Mouse (Mus musculus): ENCODE data around the gene Kat8. TPM values are rescaled to one million over a fixed set of nuclear protein-coding genes. Genes with fewer than 3 reads are reported as not detected.

The Kat8 gene
- total and polyA plus RNA-seq, 2 experiments from 2014 or later: 17.0 to 22.6 TPM

DNA sequence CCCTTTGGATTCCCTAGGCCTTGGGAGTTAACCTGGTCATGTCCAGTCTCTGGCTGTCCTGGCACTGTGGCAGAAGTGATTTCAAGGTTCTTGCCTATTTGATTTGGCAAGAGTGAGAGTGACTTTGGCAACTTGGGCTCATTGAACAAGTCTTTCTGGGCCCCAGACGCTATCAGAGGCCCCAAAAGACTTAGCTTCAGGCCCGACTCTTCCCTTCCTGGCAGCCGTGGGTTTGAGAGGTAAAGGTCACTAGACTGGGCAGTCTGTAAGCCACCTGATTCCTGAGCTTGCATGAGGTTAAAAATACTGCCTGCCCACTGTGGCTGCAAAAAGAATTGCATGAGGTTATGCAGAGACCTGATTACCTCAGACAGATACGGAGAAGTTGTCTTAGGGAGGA lies 3.7 kb upstream of the Kat8 start:
- DNase-seq (ENCODE audit: low spot score) (no peak), ATAC-seq (ENCODE audit: insufficient read depth, low read depth) (no peak)
- WGBS: 88% methylated on average over 4 of the region's 4 CpGs
- TF ChIP-seq EP300 (IDR thresholded peaks at IDR 0.05; ENCODE audit: low read depth): no peak
- no peak for TF ChIP-seq CTCF (IDR thresholded peaks at IDR 0.05; ENCODE audit: low read depth)
- Histone ChIP-seq H3K4me3 (ENCODE audit: low read depth, low read length) (no peak overlapping the region), H3K4me1 (ENCODE audit: control insufficient read depth, insufficient read depth) (peaks cover 18% of the 10 kb centered on the region; the same call in 1 of the 2 replicates), H3K4me2 (ENCODE audit: low read depth, low read length) (no peak overlapping the region), H3K27ac (ENCODE audit: low read depth) (no peak overlapping the region), H3K36me3 (replicated peaks; ENCODE audit: control insufficient read depth, insufficient read depth, low read length) (peaks cover 44% of the 10 kb centered on the region), H3K9me3 (replicated peaks; ENCODE audit: control insufficient read depth, low read length) (no peaks in the 10 kb centered on the region), H3K27me3 (ENCODE audit: control insufficient read depth, insufficient read depth, low read length) (no peaks in the 10 kb centered on the region), H3K9ac (replicated peaks; ENCODE audit: low read depth, low read length) (no peak overlapping the region)

DNA sequence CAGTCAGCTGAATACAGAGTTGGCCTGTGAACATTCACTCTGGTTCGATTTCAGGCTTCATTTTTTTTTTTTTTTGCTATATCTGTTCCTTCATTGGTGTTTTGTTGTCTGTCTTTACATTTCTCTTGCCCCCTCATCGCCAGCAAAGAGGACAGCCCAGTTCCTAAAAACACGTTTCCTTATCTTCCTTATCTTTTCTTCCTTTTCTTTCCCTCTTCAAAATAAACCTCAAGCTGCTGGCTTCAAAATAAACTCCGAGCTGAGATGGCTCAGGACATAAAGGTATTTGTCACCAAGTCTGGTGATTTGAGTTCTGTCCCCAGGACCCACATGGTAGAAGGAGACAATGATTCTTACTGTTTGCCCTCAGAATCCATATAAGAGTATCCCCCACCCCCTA lies 622 bp downstream of the Kat8 start:
- H3K4me3 ChIP-seq (ENCODE audit: low read depth, low read length): peak overlapping the region; percentile 96
- 0 out of 2 replicates have a peak, but pooled peaks cover 11% of the 10 kb centered on the region for H3K4me1 ChIP-seq (ENCODE audit: control insufficient read depth, insufficient read depth)
- no peaks in the 10 kb centered on the region for H3K9me3 ChIP-seq (replicated peaks; ENCODE audit: control insufficient read depth, low read length)
- H3K36me3 ChIP-seq (replicated peaks; ENCODE audit: control insufficient read depth, insufficient read depth, low read length): peaks cover 37% of the 10 kb centered on the region
- 8% methylated on average over 4 of the region's 4 CpGs for WGBS
- no peak overlapping the region for H3K27ac ChIP-seq (ENCODE audit: low read depth)
- DNase-seq (ENCODE audit: low spot score) (no peak), ATAC-seq (ENCODE audit: insufficient read depth, low read depth) (no peak)
- H3K9ac ChIP-seq (replicated peaks; ENCODE audit: low read depth, low read length): peak overlapping the region; percentile 86; the same call in 1 of the 2 replicates
- H3K27me3 ChIP-seq (ENCODE audit: control insufficient read depth, insufficient read depth, low read length): no peaks in the 10 kb centered on the region
- no peak for TF ChIP-seq EP300 (IDR thresholded peaks at IDR 0.05; ENCODE audit: low read depth)
- TF ChIP-seq CTCF (IDR thresholded peaks at IDR 0.05; ENCODE audit: low read depth): no peak
- H3K4me2 ChIP-seq (ENCODE audit: low read depth, low read length): peak overlapping the region; percentile 87

DNA sequence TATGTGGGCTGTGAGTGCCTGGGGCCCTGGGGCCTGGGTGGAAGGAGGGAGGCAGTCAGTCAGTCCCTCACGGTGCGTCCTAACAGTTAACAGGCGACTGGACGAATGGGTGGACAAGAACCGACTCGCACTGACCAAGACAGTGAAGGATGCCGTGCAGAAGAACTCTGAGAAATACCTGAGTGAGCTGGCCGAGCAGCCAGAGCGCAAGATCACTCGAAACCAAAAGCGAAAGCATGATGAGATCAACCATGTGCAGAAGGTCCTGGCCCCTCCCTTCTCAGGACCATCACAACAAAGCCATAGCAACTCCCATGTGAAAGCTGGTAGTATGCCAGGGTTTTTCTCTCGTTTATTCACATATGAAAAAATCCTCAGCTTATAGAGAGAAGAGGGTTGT lies 3.0 kb downstream of the Kat8 start:
- H3K9ac ChIP-seq (replicated peaks; ENCODE audit: low read depth, low read length): no peak overlapping the region
- no peak overlapping the region for H3K4me2 ChIP-seq (ENCODE audit: low read depth, low read length)
- DNase-seq (ENCODE audit: low spot score): no peak

DNA sequence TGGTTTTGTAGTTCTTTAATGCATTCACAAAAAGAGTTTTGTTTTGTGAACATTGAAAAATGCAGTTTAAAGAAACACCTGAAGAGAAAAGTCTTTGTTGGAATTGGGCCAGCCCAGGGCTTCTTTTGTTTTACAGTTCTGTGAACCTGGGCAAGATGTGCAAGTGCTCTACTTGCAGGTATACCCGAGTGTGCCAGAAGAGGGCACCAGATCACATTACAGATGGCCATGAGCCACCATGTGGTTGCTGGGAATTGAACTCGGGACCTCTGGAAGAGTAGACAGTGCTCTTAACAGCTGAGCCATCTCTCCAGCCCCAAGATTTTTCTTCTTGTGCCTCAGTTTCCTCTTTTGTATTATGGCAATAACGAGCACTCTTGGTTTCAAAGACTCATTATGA lies 5.9 kb downstream of the Kat8 start:
- no peak overlapping the region for H3K27ac ChIP-seq (ENCODE audit: low read depth)
- no peak for DNase-seq (ENCODE audit: low spot score)
- H3K27me3 ChIP-seq (ENCODE audit: control insufficient read depth, insufficient read depth, low read length): no peaks in the 10 kb centered on the region
- H3K4me1 ChIP-seq (ENCODE audit: control insufficient read depth, insufficient read depth): 0 out of 2 replicates have a peak, but pooled peaks cover 3% of the 10 kb centered on the region
- no peak overlapping the region for H3K4me3 ChIP-seq (ENCODE audit: low read depth, low read length)
- peaks cover 25% of the 10 kb centered on the region; the same call in 1 of the 2 replicates for H3K36me3 ChIP-seq (replicated peaks; ENCODE audit: control insufficient read depth, insufficient read depth, low read length)
- H3K4me2 ChIP-seq (ENCODE audit: low read depth, low read length): no peak overlapping the region
- no peak for ATAC-seq (ENCODE audit: insufficient read depth, low read depth)
- TF ChIP-seq EP300 (IDR thresholded peaks at IDR 0.05; ENCODE audit: low read depth) (no peak), CTCF (IDR thresholded peaks at IDR 0.05; ENCODE audit: low read depth) (peak; percentile 34)
- H3K9me3 ChIP-seq (replicated peaks; ENCODE audit: control insufficient read depth, low read length): no peaks in the 10 kb centered on the region
- H3K9ac ChIP-seq (replicated peaks; ENCODE audit: low read depth, low read length): no peak overlapping the region
- WGBS: 50% methylated on average over 3 of the region's 3 CpGs

More for the DNA sequence above, 3.0 kb downstream of the Kat8 start:
- Histone ChIP-seq H3K4me1 (ENCODE audit: control insufficient read depth, insufficient read depth) (0 out of 2 replicates have a peak, but pooled peaks cover 11% of the 10 kb centered on the region), H3K27ac (ENCODE audit: low read depth) (no peak overlapping the region), H3K36me3 (replicated peaks; ENCODE audit: control insufficient read depth, insufficient read depth, low read length) (peaks cover 21% of the 10 kb centered on the region; the same call in 1 of the 2 replicates), H3K9me3 (replicated peaks; ENCODE audit: control insufficient read depth, low read length) (no peaks in the 10 kb centered on the region), H3K27me3 (ENCODE audit: control insufficient read depth, insufficient read depth, low read length) (no peaks in the 10 kb centered on the region), H3K4me3 (ENCODE audit: low read depth, low read length) (no peak overlapping the region)
- no peak for ATAC-seq (ENCODE audit: insufficient read depth, low read depth)
- TF ChIP-seq CTCF (IDR thresholded peaks at IDR 0.05; ENCODE audit: low read depth) (no peak), EP300 (IDR thresholded peaks at IDR 0.05; ENCODE audit: low read depth) (no peak)
- WGBS: 89% methylated on average over 12 of the region's 12 CpGs

DNA sequence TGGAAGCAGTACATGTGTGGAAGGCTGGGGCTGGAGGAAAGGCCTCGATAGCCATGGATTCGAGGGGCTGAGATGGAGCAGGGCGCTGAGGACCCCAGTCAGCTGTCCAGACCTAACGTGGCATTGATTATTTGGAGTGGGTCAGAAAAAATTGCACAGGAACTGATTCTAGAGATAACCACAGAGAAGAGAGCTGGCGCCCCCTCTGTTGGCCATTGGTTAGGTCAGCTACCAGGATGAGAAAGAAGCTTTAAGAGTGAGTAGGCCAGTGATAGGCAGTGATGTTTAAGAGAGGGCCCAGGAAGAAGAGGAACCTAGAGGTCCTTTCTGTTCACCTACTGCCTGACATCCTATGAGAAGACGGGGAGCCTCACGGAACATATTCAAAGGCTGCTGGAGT lies 7.0 kb downstream of the Kat8 start:
- Histone ChIP-seq H3K36me3 (replicated peaks; ENCODE audit: control insufficient read depth, insufficient read depth, low read length) (peaks cover 27% of the 10 kb centered on the region; the same call in 1 of the 2 replicates), H3K4me3 (ENCODE audit: low read depth, low read length) (no peak overlapping the region), H3K4me1 (ENCODE audit: control insufficient read depth, insufficient read depth) (no peaks in the 10 kb centered on the region), H3K9me3 (replicated peaks; ENCODE audit: control insufficient read depth, low read length) (no peaks in the 10 kb centered on the region), H3K9ac (replicated peaks; ENCODE audit: low read depth, low read length) (no peak overlapping the region), H3K27me3 (ENCODE audit: control insufficient read depth, insufficient read depth, low read length) (no peaks in the 10 kb centered on the region), H3K27ac (ENCODE audit: low read depth) (no peak overlapping the region), H3K4me2 (ENCODE audit: low read depth, low read length) (no peak overlapping the region)
- ATAC-seq (ENCODE audit: insufficient read depth, low read depth) (no peak), DNase-seq (ENCODE audit: low spot score) (no peak)
- peak; percentile 7; the same call in 1 of the 2 replicates for TF ChIP-seq CTCF (IDR thresholded peaks at IDR 0.05; ENCODE audit: low read depth)
- TF ChIP-seq EP300 (IDR thresholded peaks at IDR 0.05; ENCODE audit: low read depth): no peak
- WGBS: 76% methylated on average over 7 of the region's 7 CpGs

DNA sequence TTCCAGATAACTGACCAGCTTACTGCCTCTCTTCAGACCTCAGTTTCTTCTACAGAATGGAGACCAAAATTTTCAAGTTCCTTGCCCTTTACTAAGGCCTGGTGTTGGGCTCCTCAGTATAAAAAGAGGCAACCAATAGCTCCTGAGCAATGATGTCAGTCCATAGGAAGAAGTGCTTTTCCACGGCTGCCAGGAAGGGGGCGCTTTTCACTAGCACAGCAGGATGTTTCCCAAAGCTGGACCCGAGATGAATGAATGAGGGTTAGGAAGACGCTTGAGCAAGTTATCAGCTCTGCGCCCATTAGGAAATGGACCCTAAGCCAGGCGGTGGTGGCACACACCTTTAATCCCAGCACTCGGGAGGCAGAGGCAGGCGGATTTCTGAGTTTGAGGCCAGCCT lies 9.2 kb downstream of the Kat8 start:
- H3K9me3 ChIP-seq (replicated peaks; ENCODE audit: control insufficient read depth, low read length): no peaks in the 10 kb centered on the region
- H3K27me3 ChIP-seq (ENCODE audit: control insufficient read depth, insufficient read depth, low read length): no peaks in the 10 kb centered on the region
- H3K36me3 ChIP-seq (replicated peaks; ENCODE audit: control insufficient read depth, insufficient read depth, low read length): peaks cover 32% of the 10 kb centered on the region
- no peak overlapping the region for H3K9ac ChIP-seq (replicated peaks; ENCODE audit: low read depth, low read length)
- no peak overlapping the region for H3K4me3 ChIP-seq (ENCODE audit: low read depth, low read length)
- TF ChIP-seq CTCF (IDR thresholded peaks at IDR 0.05; ENCODE audit: low read depth) (0 out of 2 replicates have a peak, but pooled peaks have one; percentile 22), EP300 (IDR thresholded peaks at IDR 0.05; ENCODE audit: low read depth) (no peak)
- no peak for DNase-seq (ENCODE audit: low spot score)
- ATAC-seq (ENCODE audit: insufficient read depth, low read depth): no peak
- 61% methylated on average over 8 of the region's 8 CpGs for WGBS
- no peak overlapping the region for H3K4me2 ChIP-seq (ENCODE audit: low read depth, low read length)
- H3K4me1 ChIP-seq (ENCODE audit: control insufficient read depth, insufficient read depth): no peaks in the 10 kb centered on the region
- H3K27ac ChIP-seq (ENCODE audit: low read depth): no peak overlapping the region

Data from heart, postnatal 0 days (tissue).